Mouse (Mus musculus) right cerebral cortex, postnatal 36 days (tissue): ENCODE measurements around the gene Sowahb.

Source experiments
- DNase-seq, 2 experiments: peaks; one replicate each; pipeline ENCODE4 v3.0.0; 2022; ENCODE audit warnings: low spot score in 2 of 2, mixed read lengths in 1 of 2

Gene Sowahb

DNA sequence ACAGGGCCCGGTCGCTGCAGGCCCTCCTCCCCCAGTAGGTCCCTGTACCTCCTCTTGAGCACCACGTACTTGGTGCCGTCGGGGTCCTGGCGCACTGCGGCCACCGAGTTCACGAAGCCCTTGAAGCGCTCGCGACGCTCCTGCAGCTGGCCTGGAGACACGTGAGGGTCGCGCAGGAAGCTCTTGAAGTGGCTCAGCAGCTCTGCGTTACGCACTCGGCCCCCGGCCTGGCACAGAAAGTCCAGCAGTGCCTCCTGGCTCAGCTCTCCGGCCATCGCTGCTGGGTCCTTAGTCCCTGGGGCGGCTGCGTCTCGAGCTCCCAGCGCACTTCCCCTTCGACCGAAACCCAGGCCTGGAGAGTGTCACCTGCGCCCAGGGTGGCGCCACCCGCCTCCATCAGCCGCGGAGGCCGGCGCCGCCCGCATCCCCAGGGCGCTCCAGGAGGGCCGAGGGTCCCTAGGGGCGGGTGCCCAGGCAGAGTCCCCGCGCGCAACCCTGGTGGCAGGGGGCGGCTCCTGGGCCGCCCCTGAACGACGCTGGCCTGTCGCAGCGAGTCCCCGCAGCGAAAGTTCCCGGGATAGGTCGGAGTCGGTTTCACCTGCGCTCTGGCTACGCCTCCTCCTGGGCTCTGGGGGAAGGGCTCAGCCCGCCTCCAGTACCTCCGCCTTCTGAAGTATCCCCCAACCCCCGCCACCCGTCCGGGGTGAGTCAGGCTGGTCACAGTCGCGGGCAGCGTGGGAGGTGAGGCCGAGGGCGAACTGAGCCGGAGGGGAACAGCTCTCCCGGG lies at the start of gene Sowahb:
Gene Sowahb, minus strand, starts transcription at position 439 of the 787 bp plus-strand sequence.
- no peak for DNase-seq

GRCm38 (mm10) chr5:93093638-93094527 lies 49.1 kb upstream of the Sowahb start:
- peak; percentile 19 to 48 for DNase-seq

DNA sequence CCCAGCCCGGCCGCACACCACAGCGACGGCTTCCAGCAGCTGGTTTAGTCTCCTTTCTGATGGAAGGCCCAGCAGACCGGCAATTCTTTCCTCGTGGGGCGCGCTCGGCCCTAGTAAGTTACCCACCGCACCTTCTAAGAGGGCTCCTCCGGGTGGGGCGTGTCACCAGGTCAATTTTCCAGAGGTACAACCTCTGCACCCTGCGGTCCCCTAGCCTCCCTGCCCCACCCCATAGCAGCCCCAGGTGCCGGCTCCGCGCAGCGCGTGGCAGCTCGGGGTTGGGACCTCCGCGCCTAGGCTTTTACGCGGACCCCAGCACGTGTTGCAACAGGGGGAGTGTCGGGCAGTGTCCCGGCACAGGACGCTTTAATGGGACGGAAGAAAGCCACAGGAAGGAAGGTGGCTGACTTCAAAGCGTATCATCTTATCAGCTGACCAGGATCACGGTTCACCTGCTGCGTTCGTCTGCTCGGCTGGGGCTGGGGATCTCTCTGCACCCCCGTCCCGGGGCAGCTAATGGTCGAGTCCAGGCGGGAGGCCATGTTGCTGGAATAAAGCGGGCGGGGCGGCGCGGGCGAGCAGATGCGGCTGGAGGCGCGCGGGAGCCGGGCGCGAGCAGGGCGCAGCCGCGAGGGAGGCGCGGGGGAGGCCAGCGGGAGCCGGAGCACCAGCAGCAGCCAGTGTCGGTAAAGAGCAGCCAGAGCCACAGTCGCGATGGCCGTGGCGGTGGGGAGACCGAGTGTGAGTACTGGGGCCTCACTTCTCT lies 48.2 kb upstream of the Sowahb start, which contains the start of gene Sept11:
Gene Sept11, plus strand, starts transcription at position 581 of the 766 bp plus-strand sequence.
- peak; percentile 92 to 93 for DNase-seq

DNA sequence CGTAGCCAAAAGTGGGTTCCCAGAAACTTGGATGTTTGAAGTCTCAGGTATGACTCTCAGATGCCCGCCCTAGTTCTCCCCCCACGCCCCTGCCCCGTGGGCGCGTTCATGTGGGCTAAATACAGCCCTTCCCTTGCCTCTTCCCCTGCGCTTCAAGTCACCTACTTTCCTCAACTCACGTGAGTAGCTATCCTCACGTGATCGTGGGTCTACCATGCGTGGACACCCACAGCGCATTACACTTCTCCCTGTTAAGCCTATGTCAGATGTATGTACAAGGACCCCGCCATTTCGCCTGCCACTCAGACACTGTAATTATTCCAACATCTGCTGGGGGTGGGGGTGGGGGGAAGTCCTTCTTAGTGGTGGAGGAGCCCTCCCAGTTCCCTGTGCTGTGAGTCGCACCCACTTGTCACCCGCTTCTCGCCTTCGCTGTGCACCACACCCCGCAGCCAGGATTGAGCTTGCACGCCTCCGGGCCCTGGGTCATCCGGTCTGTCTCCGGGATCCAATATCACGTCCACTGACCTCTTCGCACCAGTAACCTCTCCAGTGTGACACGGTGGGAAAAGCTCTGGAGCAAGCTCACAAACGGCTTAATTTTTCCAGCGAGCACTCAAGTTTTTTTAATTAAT lies 47.4 kb upstream of the Sowahb start:
- DNase-seq: peak; percentile 24 to 58

- DNase-seq: no peak
Measured at GRCm38 (mm10) chr5:93091266-93091665, 46.4 kb upstream of the Sowahb start.

GRCm38 (mm10) chr5:93085900-93086299 lies 41.1 kb upstream of the Sowahb start:
- DNase-seq: no peak

DNA sequence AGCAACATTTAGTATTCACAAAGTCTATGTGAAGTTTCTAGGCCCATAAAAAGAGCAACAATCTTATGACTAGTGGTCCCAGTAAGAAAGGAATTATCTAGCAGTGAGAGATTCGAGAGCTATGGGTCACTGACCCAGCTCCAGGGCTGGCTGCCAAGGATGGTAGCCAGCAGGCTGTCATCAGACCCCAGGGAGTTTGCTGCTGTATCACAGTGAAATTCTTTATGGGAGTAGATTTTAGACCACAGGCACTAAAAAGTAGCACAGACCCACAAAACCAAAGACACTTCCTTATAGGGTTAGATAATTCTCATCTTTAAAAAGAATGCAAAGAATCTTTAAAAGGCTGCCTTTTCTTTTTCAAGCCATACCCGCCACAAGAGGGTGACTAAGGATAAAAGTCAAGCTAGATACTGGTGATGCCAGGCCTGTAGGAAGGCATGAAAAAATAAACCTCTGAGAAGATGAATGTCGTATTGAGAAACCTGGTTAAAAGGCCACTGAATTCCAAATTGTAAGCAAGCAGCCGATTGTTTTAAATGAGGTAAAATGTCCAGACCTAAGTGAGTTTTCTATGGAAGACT lies 40.3 kb upstream of the Sowahb start:
- DNase-seq: no peak

DNA sequence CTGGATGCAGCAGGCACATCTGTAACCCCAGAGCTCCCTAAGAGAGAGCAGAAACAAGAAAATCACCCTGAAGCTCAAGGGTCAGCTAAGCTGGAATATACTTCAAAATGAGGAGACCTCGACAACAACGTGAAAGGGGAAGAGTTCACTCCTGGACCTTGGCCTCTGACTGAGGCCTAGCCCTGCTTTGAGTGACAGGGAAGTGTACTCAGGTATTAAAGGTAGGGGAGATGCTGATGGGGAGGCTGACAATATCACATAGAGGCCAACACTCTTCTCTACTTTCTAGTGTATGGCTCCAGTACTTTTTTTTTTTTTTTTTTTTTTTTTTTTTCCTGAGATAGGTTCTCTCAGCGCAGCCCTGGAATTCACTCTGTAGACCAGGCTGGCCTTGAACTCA lies 34.8 kb upstream of the Sowahb start:
- no peak for DNase-seq

GRCm38 (mm10) chr5:93077661-93078323 lies 33.0 kb upstream of the Sowahb start:
- DNase-seq: no peak

DNA sequence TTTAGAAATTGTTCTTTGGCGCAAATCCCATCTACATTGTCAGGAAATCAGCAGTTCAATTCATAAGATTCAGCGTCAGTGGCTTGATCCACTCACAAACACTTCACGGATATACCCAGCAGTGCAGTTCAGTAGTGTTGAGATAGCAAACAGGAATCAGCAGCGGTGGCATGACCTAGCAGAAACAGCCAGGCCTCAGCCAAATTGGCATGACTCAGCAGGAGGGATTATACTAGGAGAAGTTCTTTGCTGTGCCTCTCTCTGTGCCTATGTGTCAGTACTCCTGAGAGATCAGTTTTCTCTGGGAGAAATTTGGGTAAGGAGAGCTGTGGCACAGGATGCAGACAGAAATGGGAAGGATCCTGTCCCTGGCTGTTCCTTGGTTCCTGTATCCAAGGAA lies 16.0 kb upstream of the Sowahb start:
- DNase-seq: no peak

DNA sequence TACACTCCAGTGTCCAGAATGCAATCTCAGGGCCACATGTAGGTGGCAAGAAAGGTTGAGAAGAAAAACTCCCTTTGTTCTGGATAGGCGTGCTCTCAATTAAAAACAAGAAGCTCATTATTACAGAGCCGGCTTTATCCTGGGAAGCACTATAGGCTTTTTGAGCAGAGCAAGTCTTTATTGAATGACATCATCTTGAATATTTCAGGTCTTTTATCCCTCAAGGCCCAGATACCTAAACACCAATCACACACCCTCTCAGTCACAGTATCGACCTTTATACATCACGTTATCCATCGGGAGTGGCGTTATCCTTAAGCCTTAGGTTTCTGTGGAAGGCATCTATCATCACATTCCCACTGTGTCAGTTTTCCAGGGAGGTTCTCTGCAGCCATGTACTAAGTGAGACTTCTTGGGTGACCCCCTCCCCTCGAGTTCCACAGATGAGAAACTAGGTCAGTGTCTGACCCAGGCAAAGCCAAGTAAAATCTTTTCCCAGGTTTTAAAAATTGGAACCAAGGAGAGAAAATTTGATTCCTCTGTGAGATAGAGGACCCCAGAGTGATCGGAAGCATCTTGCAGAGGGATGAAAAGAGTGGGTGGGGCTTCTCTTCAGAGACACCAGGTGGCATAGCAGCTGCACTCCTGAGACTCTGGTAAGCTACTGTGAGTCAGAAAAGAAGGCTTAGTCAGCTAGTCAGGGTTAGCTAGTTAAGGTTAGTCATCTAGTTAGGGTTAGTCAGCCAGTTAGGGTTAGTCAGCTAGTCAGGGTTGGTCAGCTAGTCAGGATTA lies 9.0 kb upstream of the Sowahb start:
- DNase-seq: no peak

DNA sequence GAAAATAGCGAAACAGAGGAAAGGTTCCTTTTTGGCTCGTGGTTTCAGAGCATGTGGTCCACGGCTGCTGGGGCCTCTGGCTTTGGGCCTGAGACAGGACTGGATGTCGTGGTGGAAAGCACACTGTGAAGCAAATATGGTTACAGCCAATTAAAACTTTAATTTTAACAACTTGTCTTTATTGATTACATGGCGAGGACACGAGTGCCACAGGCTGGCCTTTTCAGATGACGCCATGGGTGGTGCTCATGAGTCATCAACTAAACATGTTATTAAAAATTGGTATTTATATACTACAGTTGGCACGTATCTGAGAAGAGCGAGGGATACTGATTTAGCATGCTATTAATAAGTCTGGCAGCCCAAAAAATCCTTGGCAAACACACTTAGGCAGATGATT lies 7.1 kb upstream of the Sowahb start:
- no peak for DNase-seq

- DNase-seq: no peak
Measured at GRCm38 (mm10) chr5:93051041-93051440, 6.2 kb upstream of the Sowahb start.

GRCm38 (mm10) chr5:93049971-93050370 lies 5.1 kb upstream of the Sowahb start:
- no peak for DNase-seq

DNA sequence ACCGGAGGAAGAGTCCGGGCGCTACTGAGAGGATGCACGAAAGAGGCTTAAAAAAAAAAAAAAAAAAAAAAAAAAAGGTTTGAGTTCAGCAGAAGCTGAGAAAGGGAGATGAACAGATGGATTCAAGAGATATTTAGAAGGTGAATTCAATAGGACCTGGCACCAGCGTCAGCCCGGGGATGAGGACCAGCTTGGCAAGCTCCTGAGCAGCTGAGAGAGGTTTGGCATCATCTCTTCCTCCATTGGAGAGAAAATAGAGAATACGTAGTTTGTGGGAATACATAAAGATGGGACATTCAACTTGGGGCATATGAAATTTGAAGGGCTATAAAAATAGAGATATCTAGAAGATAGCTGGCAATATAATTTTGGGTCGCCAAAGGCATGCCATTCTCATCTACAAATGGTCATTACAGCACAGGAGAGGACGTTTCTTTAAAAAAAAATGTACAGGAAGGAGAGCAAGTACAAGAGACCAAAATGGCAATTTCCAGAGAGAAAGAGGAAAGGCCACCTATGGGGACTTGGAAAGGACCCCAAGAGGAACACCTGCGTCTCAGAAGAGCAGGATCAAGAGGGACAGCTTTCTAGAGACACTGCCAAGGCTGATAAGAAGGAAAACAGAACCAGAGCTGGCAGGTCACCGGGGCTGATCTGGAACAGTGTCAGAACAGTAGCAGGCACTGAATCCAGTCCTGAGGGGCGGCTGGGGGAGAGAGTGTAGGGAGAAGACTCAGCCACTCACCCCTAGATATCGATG lies 3.8 kb upstream of the Sowahb start:
- no peak for DNase-seq

GRCm38 (mm10) chr5:93046306-93046845 lies 1.6 kb upstream of the Sowahb start:
- DNase-seq: no peak

GRCm38 (mm10) chr5:93045371-93045714 lies 521 bp upstream of the Sowahb start:
- DNase-seq: no peak

DNA sequence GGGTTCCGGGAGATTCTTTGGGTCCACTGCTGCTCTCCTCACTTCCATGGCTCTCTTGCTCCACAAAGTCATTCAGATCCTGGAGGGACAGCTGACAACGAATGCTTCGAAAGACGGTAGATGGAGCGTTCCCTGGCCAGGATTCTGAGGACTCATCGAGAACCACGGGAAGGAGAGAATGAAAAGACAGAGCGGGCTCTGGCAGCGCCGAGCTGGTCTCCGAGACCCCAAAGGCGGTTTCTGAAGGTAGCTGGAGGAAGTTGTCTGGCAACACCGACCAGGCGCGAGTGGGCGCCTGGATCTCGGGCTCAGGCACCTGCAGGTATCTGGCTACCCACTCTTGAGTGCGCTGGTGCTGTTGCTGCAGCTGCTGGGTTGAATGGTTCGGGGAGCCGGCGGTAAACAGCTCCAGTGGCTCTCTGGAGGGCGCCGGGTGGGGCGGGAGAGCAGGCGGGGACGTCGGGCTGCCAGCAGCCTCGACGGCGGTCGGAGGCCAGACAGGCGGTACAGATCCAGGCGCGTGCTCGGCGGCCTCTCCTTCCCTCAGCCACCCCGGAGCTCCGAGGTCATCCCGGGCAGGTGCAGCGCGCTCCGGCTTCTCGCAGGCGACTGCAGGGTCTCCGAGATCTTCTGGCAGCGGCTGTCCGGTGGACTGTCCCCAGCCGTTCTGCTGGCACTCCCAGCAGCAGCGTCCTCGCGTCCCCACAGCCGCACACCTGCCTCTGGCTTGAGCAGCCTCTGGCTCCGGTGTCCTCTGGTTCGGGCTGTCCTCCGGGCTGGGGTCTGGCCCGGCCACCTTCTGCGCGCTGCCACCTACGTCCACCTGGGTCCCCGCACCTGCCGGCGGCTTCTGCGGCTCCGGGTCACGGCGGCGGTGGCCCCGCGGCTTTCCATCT lies 886 bp downstream of the Sowahb start:
- DNase-seq: no peak
